In genomic region chr5:30353605-30354004, GRCm38 (mm10) we compare ENCODE assay signal across 15 mouse cellular contexts.
A peak's percentile ranks its signal among the peaks of the same experiment; 100 is the strongest.
DNase-seq lines count a peak whose midpoint lies in the region; ATAC-seq lines count a peak whose summit lies in the region.
"Had no signal": no experiment of that assay in that cellular context is flagged by ENCODE, and none has a peak within 500 bp of the region (broad histone marks: within the 10 kb centered on the region; RNA-seq: fewer than 3 reads in every experiment).

No protein-coding gene starts in this region.

- ATAC-seq in activated CD4-positive, CD25-positive, alpha-beta regulatory T cell, adult 4 months = peak; percentile 68
- ATAC-seq: forebrain, postnatal 0 days; Patski had no signal

- DNase-seq in CD4-positive, CD25-positive, alpha-beta regulatory T cell, adult 2 months (ENCODE audit: low read depth, low spot score) = peak; percentile 56
- peak; percentile 33 for DNase-seq in naive thymus-derived CD4-positive, alpha-beta T cell, adult 2 months (ENCODE audit: low read depth)
- peak; percentile 75 for DNase-seq in thymus, postnatal 25 days
- no peak for DNase-seq in frontal cortex, postnatal 10 days (ENCODE audit: low spot score in 2 of 2)
- no peak for DNase-seq in cerebellum, postnatal 14 days
- no peak for DNase-seq in gastrocnemius, postnatal 10 days
- DNase-seq: adrenal gland, postnatal 14 days; B cell, adult 2 months; cerebellum, postnatal 25 days; embryo, embryonic 11 days; forebrain, postnatal 0 days; heart, postnatal 4 days; right cerebral cortex, postnatal 4 days had no signal

Comparison
In these comparisons a context has a peak if more than half of its experiments do, and no peak if none do; other contexts are left out.
1. DNase-seq: peak in CD4-positive, CD25-positive, alpha-beta regulatory T cell, adult 2 months (single experiment), naive thymus-derived CD4-positive, alpha-beta T cell, adult 2 months (single experiment) and thymus, postnatal 25 days (single experiment); none in frontal cortex, postnatal 10 days (0 of 2), cerebellum, postnatal 14 days (0 of 2) and gastrocnemius, postnatal 10 days (single experiment).